Mouse (Mus musculus) hindbrain, embryonic 12.5 days (tissue): ENCODE results near the gene Padi4. TPM values are rescaled to one million over a fixed set of nuclear protein-coding genes. Genes with fewer than 3 reads are reported as not detected.

Source experiments
- ATAC-seq: fragments of 200-750 bp; cut with Nextera tagmentation; 2 replicates; pipeline ENCODE4 v1.8.0; 2017; ENCODE audit warnings: moderate TSS enrichment; ENCODE audit not compliant: low FRiP score
- H3K27ac ChIP-seq: fragments of 300-500 bp; sonication (generic); 2 replicates; pipeline ENCODE4 v1.5.1; 2016; ENCODE audit warnings: mild to moderate bottlenecking
- H3K27me3 ChIP-seq: fragments of 300-500 bp; sonication (generic); 2 replicates; pipeline ENCODE4 v1.6.1; 2016; ENCODE audit warnings: mild to moderate bottlenecking
- H3K36me3 ChIP-seq: fragments of 300-500 bp; sonication (generic); 2 replicates; pipeline ENCODE4 v1.6.1; 2016; ENCODE audit warnings: mild to moderate bottlenecking
- H3K4me1 ChIP-seq: fragments of 300-500 bp; sonication (generic); 2 replicates; pipeline ENCODE4 v1.6.1; 2016
- H3K4me2 ChIP-seq: fragments of 300-500 bp; sonication (generic); replicated peaks from 2 replicates; pipeline ENCODE4 v1.6.1; 2016; ENCODE audit warnings: mild to moderate bottlenecking
- H3K4me3 ChIP-seq: fragments of 300-500 bp; sonication (generic); 2 replicates; pipeline ENCODE4 v1.5.1; 2016; ENCODE audit warnings: mild to moderate bottlenecking
- H3K9ac ChIP-seq: fragments of 300-500 bp; sonication (generic); 2 replicates; pipeline ENCODE4 v1.6.1; 2016; ENCODE audit warnings: mild to moderate bottlenecking, moderate library complexity
- H3K9me3 ChIP-seq: fragments of 300-500 bp; sonication (generic); replicated peaks from 2 replicates; pipeline ENCODE4 v1.6.1; 2016; ENCODE audit warnings: mild to moderate bottlenecking
- WGBS: fragments of 180-500 bp; shearing (Covaris S2); methylation state at CpG from one replicate; pipeline ENCODE4 v1.1.7; 2016; 5-methylcytosine and 5-hydroxymethylcytosine counted together
- polyA plus RNA-seq: library from polyadenylated mRNA; unstranded; fragments of >200 nt; fragmentation: Nextera tagmentation; extraction: Ambion mirVana; gene quantifications from 2 replicates; pipeline ENCODE4 v1.2.1, GENCODE M21; 2016

Gene Padi4
- polyA plus RNA-seq, 1 experiment from 2014 or later = 0.31 TPM

DNA sequence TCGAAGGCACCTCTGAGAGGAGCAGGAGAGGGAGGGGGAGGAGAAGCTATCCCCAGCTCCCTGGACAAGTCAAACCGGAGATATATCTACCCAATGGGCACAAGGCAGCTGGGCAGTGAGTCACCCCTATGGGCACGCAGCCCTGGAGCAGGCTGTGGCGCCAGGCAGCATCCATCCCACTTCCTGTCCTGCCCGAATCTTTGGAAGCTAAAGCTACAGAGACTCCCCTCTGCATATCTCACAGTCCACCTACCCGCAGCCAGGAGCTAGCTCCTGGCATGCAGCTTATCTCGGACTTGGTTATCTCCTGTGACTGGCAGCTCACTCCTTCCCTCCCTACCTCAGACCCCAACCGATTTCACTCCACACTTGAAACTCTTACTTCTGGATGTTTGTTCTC is 35.1 kb upstream of the Padi4 start:
- H3K36me3 ChIP-seq = no peaks in the 10 kb centered on the region
- H3K27me3 ChIP-seq = 0 out of 2 replicates have a peak, but pooled peaks cover 2% of the 10 kb centered on the region
- H3K4me3 ChIP-seq = no peak overlapping the region
- 85% methylated on average over 8 of the region's 8 CpGs for WGBS
- no peaks in the 10 kb centered on the region for H3K9me3 ChIP-seq
- no peak overlapping the region for H3K27ac ChIP-seq
- H3K4me1 ChIP-seq = 0 out of 2 replicates have a peak, but pooled peaks cover 5% of the 10 kb centered on the region
- H3K4me2 ChIP-seq = no peak overlapping the region
- ATAC-seq = no peak
- no peak overlapping the region for H3K9ac ChIP-seq

DNA sequence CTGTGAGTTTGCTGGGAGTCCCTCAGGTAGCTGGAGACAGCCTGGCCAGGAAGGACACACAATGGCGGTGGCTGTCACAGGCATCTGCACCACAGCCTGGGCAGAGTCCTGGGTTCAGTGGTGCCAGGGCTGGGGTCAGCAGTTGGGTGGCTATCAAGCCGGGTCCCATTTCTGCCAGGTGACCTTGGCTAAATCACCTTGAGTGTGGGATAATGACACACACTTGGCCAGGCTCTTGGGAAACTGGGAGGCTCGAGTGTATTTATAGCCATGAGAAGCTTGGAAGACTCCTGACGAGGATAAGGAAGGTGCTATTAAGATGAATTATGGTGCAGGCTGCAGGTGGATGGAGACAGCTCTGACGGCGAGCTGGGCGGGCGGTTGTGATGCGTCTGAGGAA is 30.6 kb upstream of the Padi4 start:
- H3K9ac ChIP-seq = no peak overlapping the region
- no peaks in the 10 kb centered on the region for H3K9me3 ChIP-seq
- no peak overlapping the region for H3K4me3 ChIP-seq
- H3K27ac ChIP-seq = no peak overlapping the region
- H3K4me2 ChIP-seq = no peak overlapping the region
- WGBS = 88% methylated on average over 9 of the region's 9 CpGs
- no peak for ATAC-seq
- 0 out of 2 replicates have a peak, but pooled peaks cover 6% of the 10 kb centered on the region for H3K27me3 ChIP-seq
- no peaks in the 10 kb centered on the region for H3K4me1 ChIP-seq
- no peaks in the 10 kb centered on the region for H3K36me3 ChIP-seq

DNA sequence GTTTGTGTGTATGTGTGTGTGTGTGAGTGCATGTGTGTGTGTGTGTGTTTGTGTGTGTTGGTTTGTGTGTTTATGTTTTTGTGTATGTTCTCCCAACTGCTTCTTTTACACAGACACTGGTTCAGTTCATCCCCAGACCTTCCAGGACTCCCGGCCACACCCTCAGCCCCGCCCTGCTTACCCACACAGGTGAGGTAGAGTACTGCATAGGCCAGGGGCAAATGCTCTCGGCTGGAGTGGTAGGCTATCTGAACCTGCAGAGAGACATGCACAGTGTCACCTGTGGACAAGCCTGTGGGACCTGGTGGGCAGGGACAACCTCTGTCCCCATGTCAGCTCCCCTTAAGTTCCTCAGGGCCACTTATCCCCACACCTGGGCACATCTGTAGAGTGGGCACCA is 27.3 kb upstream of the Padi4 start:
- Histone ChIP-seq H3K9me3 (no peaks in the 10 kb centered on the region), H3K4me1 (no peaks in the 10 kb centered on the region), H3K36me3 (no peaks in the 10 kb centered on the region), H3K27ac (no peak overlapping the region), H3K4me3 (no peak overlapping the region), H3K4me2 (no peak overlapping the region), H3K9ac (no peak overlapping the region), H3K27me3 (0 out of 2 replicates have a peak, but pooled peaks cover 6% of the 10 kb centered on the region)
- WGBS = 74% methylated on average over 3 of the region's 3 CpGs
- no peak for ATAC-seq

DNA sequence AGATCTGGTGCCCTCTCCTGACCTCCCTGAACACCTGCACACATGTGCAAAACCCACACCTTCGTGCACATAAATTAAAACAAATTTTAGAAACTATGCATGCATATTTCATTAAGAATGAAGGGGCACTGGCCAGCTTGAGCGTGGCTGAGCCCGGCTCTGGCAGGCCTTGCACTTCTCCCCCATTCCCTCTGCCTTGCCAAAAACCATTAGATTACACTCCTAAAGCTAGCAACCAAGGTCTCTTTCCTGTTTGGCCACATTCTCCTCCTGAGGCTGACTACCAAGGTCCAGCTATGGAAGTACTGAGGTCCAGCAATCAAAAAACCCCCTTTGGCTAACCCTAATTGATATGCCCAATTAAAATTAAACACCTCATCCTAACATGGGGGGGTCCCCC is 22.8 kb upstream of the Padi4 start:
- Histone ChIP-seq H3K9ac (no peak overlapping the region), H3K4me3 (no peak overlapping the region), H3K4me1 (0 out of 2 replicates have a peak, but pooled peaks cover 2% of the 10 kb centered on the region), H3K4me2 (no peak overlapping the region), H3K27me3 (0 out of 2 replicates have a peak, but pooled peaks cover 5% of the 10 kb centered on the region), H3K36me3 (no peaks in the 10 kb centered on the region), H3K9me3 (no peaks in the 10 kb centered on the region), H3K27ac (no peak overlapping the region)
- ATAC-seq = no peak
- WGBS = 79% methylated on average over 3 of the region's 3 CpGs

DNA sequence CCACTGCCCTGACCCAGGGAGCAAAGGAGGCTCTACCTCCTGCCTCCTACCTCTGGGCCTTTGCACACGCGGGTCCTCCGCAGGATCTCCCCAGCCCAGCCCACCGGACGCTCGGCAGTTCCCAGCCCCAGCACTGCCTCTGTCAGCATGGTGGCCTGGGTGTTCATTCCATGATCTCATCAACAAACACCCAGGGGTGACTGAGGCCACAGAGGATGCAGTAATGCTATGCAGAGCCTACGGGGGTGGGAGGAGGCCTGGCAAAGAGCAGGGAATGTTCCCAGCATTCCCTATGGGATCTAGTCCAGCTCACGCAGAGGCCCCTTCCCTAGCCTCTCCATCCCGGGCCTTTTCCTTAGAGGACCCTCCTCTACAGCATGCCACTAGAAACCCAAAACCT is 20.6 kb upstream of the Padi4 start:
- no peaks in the 10 kb centered on the region for H3K9me3 ChIP-seq
- WGBS = 86% methylated on average over 9 of the region's 9 CpGs
- H3K4me3 ChIP-seq = no peak overlapping the region
- no peaks in the 10 kb centered on the region for H3K36me3 ChIP-seq
- 0 out of 2 replicates have a peak, but pooled peaks cover 2% of the 10 kb centered on the region for H3K4me1 ChIP-seq
- no peak overlapping the region for H3K4me2 ChIP-seq
- 0 out of 2 replicates have a peak, but pooled peaks cover 5% of the 10 kb centered on the region for H3K27me3 ChIP-seq
- no peak for ATAC-seq
- no peak overlapping the region for H3K9ac ChIP-seq
- H3K27ac ChIP-seq = no peak overlapping the region

DNA sequence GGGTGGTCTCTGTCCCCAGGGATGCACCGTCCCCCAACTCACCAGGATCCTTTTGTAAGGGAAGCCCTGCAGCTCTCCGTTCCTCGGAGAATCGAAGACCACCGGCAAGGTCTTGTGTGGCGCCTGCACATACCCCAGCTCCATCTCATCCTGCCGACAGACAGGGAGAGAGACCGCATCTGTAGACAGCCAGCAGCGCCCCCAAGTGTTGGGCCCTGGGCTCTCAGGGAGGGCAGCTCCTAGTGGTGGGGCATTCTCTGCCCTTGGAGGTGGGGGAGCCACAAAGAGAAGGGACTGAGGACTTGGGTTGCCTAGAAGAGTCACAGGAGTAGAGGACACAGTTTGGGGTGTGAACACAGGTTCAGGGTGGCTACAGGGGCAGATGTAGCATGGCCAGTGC is 19.8 kb upstream of the Padi4 start:
- ATAC-seq = no peak
- H3K27ac ChIP-seq = no peak overlapping the region
- 44% methylated on average over 9 of the region's 9 CpGs for WGBS
- no peak overlapping the region for H3K9ac ChIP-seq
- no peaks in the 10 kb centered on the region for H3K36me3 ChIP-seq
- H3K4me3 ChIP-seq = no peak overlapping the region
- no peak overlapping the region for H3K4me2 ChIP-seq
- H3K9me3 ChIP-seq = no peaks in the 10 kb centered on the region
- 0 out of 2 replicates have a peak, but pooled peaks cover 5% of the 10 kb centered on the region for H3K27me3 ChIP-seq
- H3K4me1 ChIP-seq = 0 out of 2 replicates have a peak, but pooled peaks cover 2% of the 10 kb centered on the region

DNA sequence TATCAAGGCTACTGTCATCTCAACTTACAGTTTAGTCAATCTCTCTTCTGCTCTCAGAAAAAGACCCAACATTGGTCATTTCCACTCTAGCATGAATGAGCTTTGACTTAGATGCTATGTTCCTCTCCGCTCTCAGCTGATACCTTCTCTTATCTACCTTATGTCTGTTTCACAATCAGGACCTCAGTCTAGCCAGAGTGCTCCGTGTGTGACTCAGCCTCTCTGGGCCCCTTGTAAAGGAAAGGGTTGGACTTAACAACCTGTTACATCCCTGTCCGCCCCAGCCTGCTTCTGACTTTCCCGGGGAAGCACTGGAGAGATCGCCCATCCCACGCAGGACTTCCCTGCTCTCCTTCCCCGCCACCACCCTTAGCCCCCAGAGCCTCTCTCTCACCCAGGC is 18.5 kb upstream of the Padi4 start:
- H3K36me3 ChIP-seq = no peaks in the 10 kb centered on the region
- 0 out of 2 replicates have a peak, but pooled peaks cover 2% of the 10 kb centered on the region for H3K4me1 ChIP-seq
- H3K27ac ChIP-seq = no peak overlapping the region
- no peak overlapping the region for H3K4me2 ChIP-seq
- 91% methylated on average over 7 of the region's 7 CpGs for WGBS
- H3K4me3 ChIP-seq = no peak overlapping the region
- no peak for ATAC-seq
- H3K9ac ChIP-seq = no peak overlapping the region
- no peaks in the 10 kb centered on the region for H3K9me3 ChIP-seq
- 0 out of 2 replicates have a peak, but pooled peaks cover 5% of the 10 kb centered on the region for H3K27me3 ChIP-seq

DNA sequence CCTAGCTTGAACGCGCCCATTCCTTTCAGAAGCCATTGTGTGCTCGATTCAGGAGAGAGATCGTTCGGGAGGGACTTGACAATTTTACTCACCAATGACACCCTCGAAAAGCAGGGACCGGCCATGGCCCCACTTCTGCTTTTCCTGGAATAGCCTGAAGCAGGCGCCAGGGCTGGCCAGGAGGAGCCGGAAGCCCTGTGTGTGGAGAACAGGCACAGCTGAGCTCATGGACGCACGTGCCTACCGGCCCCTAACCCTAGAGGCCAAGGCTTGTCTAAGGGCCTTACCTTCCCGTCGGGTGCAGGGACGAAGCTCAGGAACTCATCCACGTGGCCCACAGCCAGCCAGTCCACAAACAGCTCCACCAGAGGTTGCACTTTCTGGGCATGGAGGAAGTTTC is 17.0 kb upstream of the Padi4 start:
- WGBS = 79% methylated on average over 16 of the region's 16 CpGs
- no peak for ATAC-seq
- Histone ChIP-seq H3K9ac (no peak overlapping the region), H3K27ac (no peak overlapping the region), H3K9me3 (no peaks in the 10 kb centered on the region), H3K4me1 (0 out of 2 replicates have a peak, but pooled peaks cover 2% of the 10 kb centered on the region), H3K27me3 (0 out of 2 replicates have a peak, but pooled peaks cover 5% of the 10 kb centered on the region), H3K4me2 (no peak overlapping the region), H3K36me3 (no peaks in the 10 kb centered on the region), H3K4me3 (no peak overlapping the region)

DNA sequence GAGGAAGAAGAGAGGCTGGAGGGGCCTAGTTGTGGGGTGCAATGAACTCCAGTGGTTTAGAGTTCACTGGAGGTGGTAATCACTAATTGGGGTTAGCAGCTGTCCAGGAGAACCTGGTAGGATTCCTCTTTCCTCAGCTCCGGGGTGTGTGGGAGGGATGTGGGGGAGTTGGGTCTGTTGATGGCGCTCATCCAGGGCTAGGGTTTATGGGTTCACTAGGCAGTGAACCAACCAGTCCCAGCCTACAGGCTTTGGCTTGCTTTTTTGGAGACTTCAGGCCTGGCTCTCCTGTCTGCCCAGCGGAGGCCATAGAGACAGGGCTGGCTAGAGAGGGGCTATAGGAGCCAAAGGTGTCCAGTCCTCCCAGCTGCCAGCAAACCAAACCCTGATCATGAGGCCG is 15.9 kb upstream of the Padi4 start:
- no peak overlapping the region for H3K4me2 ChIP-seq
- no peak overlapping the region for H3K9ac ChIP-seq
- 0 out of 2 replicates have a peak, but pooled peaks cover 5% of the 10 kb centered on the region for H3K27me3 ChIP-seq
- no peak overlapping the region for H3K4me3 ChIP-seq
- no peak for ATAC-seq
- no peaks in the 10 kb centered on the region for H3K36me3 ChIP-seq
- H3K4me1 ChIP-seq = 0 out of 2 replicates have a peak, but pooled peaks cover 2% of the 10 kb centered on the region
- 91% methylated on average over 4 of the region's 4 CpGs for WGBS
- no peak overlapping the region for H3K27ac ChIP-seq
- H3K9me3 ChIP-seq = no peaks in the 10 kb centered on the region

DNA sequence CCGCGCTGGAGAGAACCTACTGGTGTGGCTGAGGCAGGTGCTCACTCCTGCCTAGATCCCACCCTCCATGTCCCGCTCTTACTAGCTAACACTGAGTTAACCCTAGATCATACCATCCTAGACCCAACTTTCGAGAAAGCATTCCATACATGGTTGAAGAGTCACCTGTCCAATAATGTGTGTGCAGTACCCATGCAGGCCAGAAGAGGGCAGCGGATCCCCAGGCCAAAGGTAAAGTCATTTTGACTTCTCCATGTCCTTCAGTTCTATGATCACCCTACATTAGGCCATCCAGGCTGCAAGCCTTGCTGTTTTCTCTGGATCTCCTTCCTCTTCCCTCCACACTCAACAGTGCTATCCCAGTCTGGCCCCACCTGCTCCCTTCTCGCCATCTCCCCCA is 14.9 kb upstream of the Padi4 start:
- no peak overlapping the region for H3K4me3 ChIP-seq
- H3K9me3 ChIP-seq = no peaks in the 10 kb centered on the region
- no peak overlapping the region for H3K27ac ChIP-seq
- ATAC-seq = no peak
- no peaks in the 10 kb centered on the region for H3K36me3 ChIP-seq
- no peak overlapping the region for H3K4me2 ChIP-seq
- 0 out of 2 replicates have a peak, but pooled peaks cover 5% of the 10 kb centered on the region for H3K27me3 ChIP-seq
- no peak overlapping the region for H3K9ac ChIP-seq
- WGBS = 51% methylated on average over 6 of the region's 6 CpGs
- no peaks in the 10 kb centered on the region for H3K4me1 ChIP-seq

DNA sequence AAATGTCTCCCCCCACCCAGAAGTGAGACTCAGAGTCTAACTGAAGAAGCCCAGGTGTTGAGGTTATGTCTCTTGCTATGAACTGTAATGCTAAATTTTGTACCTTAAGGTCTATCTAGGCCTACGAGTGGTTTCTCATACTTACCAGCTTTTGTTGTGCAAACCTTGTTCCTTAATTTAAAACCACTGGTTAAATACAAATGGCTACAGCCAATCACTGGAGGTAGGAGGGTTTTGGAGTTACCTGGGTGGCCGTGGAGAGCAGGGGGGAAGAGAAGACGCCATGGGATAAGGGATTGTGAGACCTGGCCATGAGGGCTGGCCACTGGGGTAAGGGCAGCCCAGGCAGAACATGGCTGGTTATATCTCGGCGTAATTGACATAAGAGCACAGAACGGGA is 14.2 kb upstream of the Padi4 start:
- 85% methylated on average over 6 of the region's 6 CpGs for WGBS
- Histone ChIP-seq H3K36me3 (no peaks in the 10 kb centered on the region), H3K4me2 (no peak overlapping the region), H3K9me3 (no peaks in the 10 kb centered on the region), H3K27me3 (no peaks in the 10 kb centered on the region), H3K27ac (no peak overlapping the region), H3K4me3 (no peak overlapping the region), H3K4me1 (no peaks in the 10 kb centered on the region), H3K9ac (no peak overlapping the region)
- no peak for ATAC-seq

DNA sequence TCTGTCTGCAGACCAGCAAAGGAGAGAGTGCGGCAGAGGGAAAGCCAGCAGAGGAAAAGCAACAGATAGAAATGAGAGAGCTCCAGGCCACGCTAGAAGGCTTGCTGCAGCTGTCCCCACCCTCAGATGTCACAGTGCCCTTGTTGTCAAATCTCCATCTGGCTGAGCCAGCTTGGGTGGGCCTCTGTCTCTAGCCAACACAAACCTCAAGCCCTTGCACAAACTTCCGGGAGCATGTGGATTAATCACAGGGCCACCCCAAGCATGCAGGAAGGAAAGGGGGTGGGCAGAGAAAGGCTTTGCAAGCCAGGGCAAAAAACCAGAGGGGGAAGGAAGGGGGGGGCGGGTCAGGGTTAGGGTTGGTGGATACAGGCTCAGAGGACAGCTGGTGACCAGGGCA is 13.4 kb upstream of the Padi4 start:
- no peak for ATAC-seq
- 69% methylated on average over 4 of the region's 4 CpGs for WGBS
- H3K36me3 ChIP-seq = no peaks in the 10 kb centered on the region

DNA sequence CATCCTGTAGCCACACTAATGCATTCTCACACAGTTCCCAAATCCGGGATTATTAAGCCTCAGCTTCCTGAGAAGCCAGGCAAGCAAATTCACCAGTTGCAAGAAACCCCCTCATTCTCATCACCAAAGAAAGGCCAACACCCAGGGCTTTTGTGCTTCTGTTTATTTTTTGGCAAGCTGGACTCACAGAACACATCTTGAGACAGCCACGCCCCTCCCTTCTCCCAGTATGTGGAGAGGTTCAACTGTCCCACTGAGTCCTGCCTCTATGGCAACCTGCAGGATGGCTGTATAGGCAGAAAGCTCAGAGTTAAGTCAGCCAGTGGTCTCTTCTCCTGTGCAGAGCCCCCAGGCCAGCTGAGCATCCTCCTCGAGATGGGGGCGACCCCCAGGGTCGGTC is 11.2 kb upstream of the Padi4 start:
- Histone ChIP-seq H3K4me1 (no peaks in the 10 kb centered on the region), H3K4me2 (no peak overlapping the region), H3K9me3 (no peaks in the 10 kb centered on the region), H3K4me3 (no peak overlapping the region), H3K27ac (no peak overlapping the region), H3K36me3 (no peaks in the 10 kb centered on the region), H3K27me3 (no peaks in the 10 kb centered on the region), H3K9ac (no peak overlapping the region)
- no peak for ATAC-seq
- WGBS = 79% methylated on average over 5 of the region's 5 CpGs

More for the DNA sequence above, 13.4 kb upstream of the Padi4 start:
- H3K27ac ChIP-seq = no peak overlapping the region
- H3K27me3 ChIP-seq = no peaks in the 10 kb centered on the region
- no peak overlapping the region for H3K9ac ChIP-seq
- no peak overlapping the region for H3K4me3 ChIP-seq
- no peak overlapping the region for H3K4me2 ChIP-seq
- H3K9me3 ChIP-seq = no peaks in the 10 kb centered on the region
- H3K4me1 ChIP-seq = no peaks in the 10 kb centered on the region
